Mouse (Mus musculus) neural tube, embryonic 11.5 days (tissue): ENCODE results near the gene Nsun2. TPM values are rescaled to one million over a fixed set of nuclear protein-coding genes. Genes with fewer than 3 reads are reported as not detected.

Experiments used
- ATAC-seq: fragments of 200-750 bp; cut with Nextera tagmentation; 2 replicates; pipeline ENCODE4 v1.8.0; 2017; ENCODE audit warnings: moderate number of reproducible peaks, mild to moderate bottlenecking, moderate TSS enrichment, moderate library complexity; ENCODE audit not compliant: insufficient read depth, low FRiP score, low TSS enrichment
- DNase-seq: peaks from one replicate; pipeline ENCODE4 v3.0.0-alpha.2; 2015; ENCODE audit warnings: low spot score
- H3K27ac ChIP-seq: fragments of 300-500 bp; sonication (generic); 2 replicates; pipeline ENCODE4 v1.5.1; 2014; ENCODE audit warnings: low read depth, mild to moderate bottlenecking, low read length
- H3K27me3 ChIP-seq: fragments of 300-500 bp; sonication (generic); 2 replicates; pipeline ENCODE4 v1.6.1; 2014; ENCODE audit warnings: mild to moderate bottlenecking, low read length, mixed read lengths; ENCODE audit not compliant: control insufficient read depth, insufficient read depth
- H3K36me3 ChIP-seq: fragments of 300-500 bp; sonication (generic); 2 replicates; pipeline ENCODE4 v1.6.1; 2014; ENCODE audit warnings: mild to moderate bottlenecking, low read length, moderate library complexity, mixed read lengths; ENCODE audit not compliant: control insufficient read depth, insufficient read depth
- H3K4me1 ChIP-seq: fragments of 300-500 bp; sonication (generic); 2 replicates; pipeline ENCODE4 v1.6.1; 2014; ENCODE audit warnings: low read length, mixed read lengths; ENCODE audit not compliant: control insufficient read depth, insufficient read depth
- H3K4me2 ChIP-seq: fragments of 300-500 bp; sonication (generic); 2 replicates; pipeline ENCODE4 v1.6.1; 2014; ENCODE audit warnings: low read depth, mild to moderate bottlenecking, moderate library complexity
- H3K4me3 ChIP-seq: fragments of 300-500 bp; sonication (generic); 2 replicates; pipeline ENCODE4 v1.5.1; 2014; ENCODE audit warnings: low read depth, low read length
- H3K9ac ChIP-seq: fragments of 300-500 bp; sonication (generic); 2 replicates; pipeline ENCODE4 v1.6.1; 2014; ENCODE audit warnings: mild to moderate bottlenecking, low read length
- H3K9me3 ChIP-seq: fragments of 300-500 bp; sonication (generic); 2 replicates; pipeline ENCODE4 v1.6.1; 2016; ENCODE audit warnings: low read length; ENCODE audit not compliant: control insufficient read depth
- WGBS: fragments of 180-500 bp; shearing (Covaris S2); extraction: QIAGEN DNeasy Blood & Tissue Kit; methylation state at CpG from one replicate; pipeline ENCODE4 v1.1.7; 2014; 5-methylcytosine and 5-hydroxymethylcytosine counted together
- polyA plus RNA-seq: library from polyadenylated mRNA; unstranded; fragments of >200 nt; fragmentation: Nextera tagmentation; extraction: Ambion mirVana; gene quantifications from 2 replicates; pipeline ENCODE4 v1.2.1, GENCODE M21; 2014

Nsun2 gene
- polyA plus RNA-seq, 1 experiment from 2014 or later = 139 TPM

GRCm38 (mm10) chr13:69642656-69643216, 109.2 kb downstream of the Nsun2 start:
- ATAC-seq (no peak), DNase-seq (no peak)
- no peaks in the 10 kb centered on the region for H3K4me1 ChIP-seq
- 75% methylated on average over 5 of the region's 5 CpGs for WGBS
- H3K27me3 ChIP-seq = no peaks in the 10 kb centered on the region
- no peak overlapping the region for H3K9ac ChIP-seq
- no peaks in the 10 kb centered on the region for H3K9me3 ChIP-seq
- H3K36me3 ChIP-seq = no peaks in the 10 kb centered on the region
- H3K4me3 ChIP-seq = no peak overlapping the region
- H3K4me2 ChIP-seq = no peak overlapping the region
- no peak overlapping the region for H3K27ac ChIP-seq

- Histone ChIP-seq H3K4me2 (no peak overlapping the region), H3K9ac (no peak overlapping the region), H3K4me1 (no peaks in the 10 kb centered on the region), H3K4me3 (no peak overlapping the region), H3K27ac (no peak overlapping the region), H3K36me3 (no peaks in the 10 kb centered on the region), H3K27me3 (no peaks in the 10 kb centered on the region), H3K9me3 (no peaks in the 10 kb centered on the region)
- 93% methylated on average over 2 of the region's 2 CpGs for WGBS
- DNase-seq (no peak), ATAC-seq (no peak)
Observed at GRCm38 (mm10) chr13:69643937-69644336, 110.4 kb downstream of the Nsun2 start.

- 90% methylated on average over 13 of the region's 13 CpGs for WGBS
- no peak overlapping the region for H3K4me3 ChIP-seq
Observed at GRCm38 (mm10) chr13:69644427-69645166, 111.1 kb downstream of the Nsun2 start.

DNA sequence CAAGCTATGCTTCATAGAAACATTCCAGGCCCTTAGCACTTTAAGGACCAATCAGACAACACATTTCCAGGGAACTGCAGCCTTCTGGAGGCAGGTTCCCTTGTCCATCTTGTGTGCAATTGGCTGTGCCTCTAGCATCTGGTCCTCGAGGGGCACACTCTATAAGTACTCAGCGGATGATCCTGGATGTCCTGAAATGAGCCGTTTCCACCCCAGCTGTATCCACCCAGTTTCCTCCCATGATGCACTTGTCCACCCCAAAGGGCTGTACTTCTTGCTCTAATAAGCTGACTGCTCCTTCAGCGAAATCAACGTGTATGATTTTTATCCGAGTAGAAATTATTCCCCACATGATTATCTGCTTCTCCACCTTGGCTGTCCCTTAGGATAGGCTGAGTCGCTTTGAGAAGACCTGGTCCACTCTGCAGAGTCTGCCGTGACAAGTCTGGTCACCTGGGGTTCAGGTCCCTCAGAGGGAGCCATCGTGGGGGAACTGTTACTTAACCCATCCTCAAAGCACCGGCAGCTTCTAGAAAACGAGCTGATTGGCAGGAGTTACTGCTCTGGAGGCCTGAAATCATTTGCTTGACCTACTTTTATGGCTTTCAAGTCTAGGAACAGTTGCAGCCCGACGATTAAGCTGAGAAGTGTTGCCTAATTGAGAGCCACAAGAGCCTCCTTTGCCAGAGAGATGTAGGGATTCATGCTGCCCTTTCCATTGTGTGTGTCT, 112.3 kb downstream of the Nsun2 start:
- no peak overlapping the region for H3K9ac ChIP-seq
- no peaks in the 10 kb centered on the region for H3K36me3 ChIP-seq
- 63% methylated on average over 13 of the region's 13 CpGs for whole genome bisulfite sequencing
- no peak overlapping the region for H3K4me3 ChIP-seq
- no peaks in the 10 kb centered on the region for H3K9me3 ChIP-seq
- no peak overlapping the region for H3K27ac ChIP-seq
- ATAC-seq (no peak), DNase-seq (no peak)
- no peak overlapping the region for H3K4me2 ChIP-seq
- H3K4me1 ChIP-seq = no peaks in the 10 kb centered on the region
- no peaks in the 10 kb centered on the region for H3K27me3 ChIP-seq

More at GRCm38 (mm10) chr13:69644427-69645166, 111.1 kb downstream of the Nsun2 start:
- Histone ChIP-seq H3K27ac (no peak overlapping the region), H3K4me1 (no peaks in the 10 kb centered on the region), H3K4me2 (no peak overlapping the region), H3K9me3 (no peaks in the 10 kb centered on the region), H3K36me3 (no peaks in the 10 kb centered on the region), H3K9ac (no peak overlapping the region), H3K27me3 (no peaks in the 10 kb centered on the region)
- no peak for DNase-seq
- no peak for ATAC-seq

GRCm38 (mm10) chr13:69646481-69646880, 112.9 kb downstream of the Nsun2 start:
- Histone ChIP-seq H3K4me1 (no peaks in the 10 kb centered on the region), H3K9ac (no peak overlapping the region), H3K27ac (no peak overlapping the region), H3K4me2 (no peak overlapping the region), H3K27me3 (no peaks in the 10 kb centered on the region), H3K4me3 (no peak overlapping the region), H3K36me3 (no peaks in the 10 kb centered on the region), H3K9me3 (no peaks in the 10 kb centered on the region)
- WGBS = 88% methylated on average over 9 of the region's 9 CpGs
- ATAC-seq (no peak), DNase-seq (no peak)

DNA sequence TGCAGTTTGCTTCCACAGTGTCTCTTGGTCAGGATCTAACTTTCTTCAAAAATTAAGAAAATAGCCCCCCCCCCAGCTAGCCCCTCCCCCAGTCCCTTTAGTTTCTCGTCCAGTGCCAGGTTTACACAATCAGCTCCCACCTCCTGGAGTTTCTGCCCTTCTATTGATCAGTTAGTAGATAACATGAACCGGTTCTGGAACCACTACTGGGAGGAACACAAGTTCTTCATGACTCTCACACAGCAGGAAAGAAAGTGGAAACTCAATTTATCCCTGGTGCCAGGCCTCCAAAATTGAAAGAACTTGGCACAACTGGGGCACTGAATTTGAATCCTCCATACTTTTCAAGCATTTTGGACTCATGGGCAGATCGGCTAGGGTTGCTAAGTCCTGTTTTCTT, 121.0 kb downstream of the Nsun2 start:
- Histone ChIP-seq H3K27ac (no peak overlapping the region), H3K9me3 (no peaks in the 10 kb centered on the region), H3K4me2 (no peak overlapping the region), H3K4me3 (no peak overlapping the region), H3K9ac (no peak overlapping the region), H3K36me3 (no peaks in the 10 kb centered on the region), H3K27me3 (no peaks in the 10 kb centered on the region), H3K4me1 (no peaks in the 10 kb centered on the region)
- no peak for DNase-seq
- WGBS = 87% methylated on average over 3 of the region's 3 CpGs
- ATAC-seq = no peak

DNA sequence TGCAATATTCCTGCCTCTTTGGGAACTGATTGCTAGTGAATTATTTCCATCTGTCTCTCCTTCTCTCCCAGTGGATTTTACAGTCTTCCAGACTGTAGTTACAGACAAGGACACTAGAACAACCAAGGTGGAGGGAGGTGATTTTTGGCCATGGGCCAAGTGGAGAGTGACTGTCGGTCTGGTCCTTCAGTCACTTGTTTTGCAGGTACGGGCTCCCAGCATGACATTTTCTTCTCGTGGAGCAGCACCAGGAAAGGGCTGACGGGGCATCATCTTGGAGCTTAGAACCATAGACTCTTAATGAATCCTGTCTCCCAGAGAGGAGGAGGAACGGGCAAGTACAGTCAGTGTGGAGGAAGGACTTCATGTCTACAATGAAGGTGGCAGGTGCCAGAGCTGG, 138.6 kb downstream of the Nsun2 start:
- Histone ChIP-seq H3K9me3 (no peaks in the 10 kb centered on the region), H3K27ac (no peak overlapping the region), H3K36me3 (no peaks in the 10 kb centered on the region), H3K4me2 (no peak overlapping the region), H3K9ac (no peak overlapping the region), H3K4me1 (no peaks in the 10 kb centered on the region), H3K4me3 (no peak overlapping the region), H3K27me3 (no peaks in the 10 kb centered on the region)
- 89% methylated on average over 5 of the region's 5 CpGs for WGBS
- DNase-seq (no peak), ATAC-seq (no peak)

DNA sequence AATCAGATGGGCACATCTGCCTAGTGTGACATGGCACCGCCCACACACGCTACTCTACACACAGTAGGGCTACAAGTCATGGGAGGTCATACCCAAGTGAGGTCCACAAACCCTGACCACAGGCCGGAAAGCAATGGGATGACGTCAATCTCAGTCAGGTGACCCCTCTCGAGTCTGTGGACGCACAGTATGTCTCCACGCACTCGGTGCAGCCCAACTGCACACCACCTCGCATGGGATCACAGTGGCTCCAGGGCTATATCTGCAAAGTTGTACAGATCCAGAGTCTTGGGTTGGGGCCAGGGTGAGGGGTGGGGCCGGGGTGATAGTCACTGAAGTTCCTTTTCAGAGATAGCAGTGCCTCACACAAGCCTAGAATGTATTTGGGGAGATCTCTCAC, 139.0 kb downstream of the Nsun2 start:
- Histone ChIP-seq H3K4me3 (no peak overlapping the region), H3K4me2 (no peak overlapping the region), H3K9me3 (no peaks in the 10 kb centered on the region), H3K27me3 (no peaks in the 10 kb centered on the region), H3K9ac (no peak overlapping the region), H3K36me3 (no peaks in the 10 kb centered on the region), H3K27ac (no peak overlapping the region), H3K4me1 (no peaks in the 10 kb centered on the region)
- ATAC-seq (no peak), DNase-seq (no peak)
- WGBS = 94% methylated on average over 10 of the region's 10 CpGs
